22 mouse cellular contexts compared by ENCODE assay signal in the genomic region with DNA sequence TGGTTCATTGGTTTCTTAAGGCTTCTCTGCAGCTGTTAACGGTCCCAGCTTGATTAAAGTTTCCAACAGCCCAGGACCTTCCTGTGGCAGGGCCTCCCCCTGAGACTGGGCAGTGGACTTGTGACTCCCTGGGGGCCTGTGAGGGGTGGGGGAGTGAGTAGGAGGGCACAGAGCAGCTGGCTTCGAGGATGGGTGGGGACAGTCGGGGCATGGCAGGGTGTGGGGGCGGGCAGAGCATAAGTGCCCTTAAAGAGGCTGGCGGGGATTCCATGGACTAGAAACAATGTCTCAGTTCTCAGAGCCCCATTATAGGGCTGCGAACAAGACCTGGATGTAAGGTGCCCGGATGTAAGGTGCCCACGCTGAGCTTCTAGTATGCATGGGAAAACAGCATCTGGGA. TPM values are rescaled to one million over a fixed set of nuclear protein-coding genes. Genes with fewer than 3 reads are reported as not detected.
A peak's percentile ranks its signal among the peaks of the same experiment; 100 is the strongest.
DNase-seq lines count a peak whose midpoint lies in the region; ATAC-seq and TF ChIP-seq lines count a peak whose summit lies in the region.
"Had no signal": no experiment of that assay in that cellular context is flagged by ENCODE, and none has a peak within 500 bp of the region (broad histone marks: within the 10 kb centered on the region; RNA-seq: fewer than 3 reads in every experiment).

No protein-coding gene starts in this region.

- H3K4me3 ChIP-seq in liver, postnatal 0 days (ENCODE audit: low read depth, low read length), result no peak overlapping the region
- no peak overlapping the region for H3K4me3 ChIP-seq in liver, embryonic 12.5 days
- H3K4me3 ChIP-seq: forebrain, embryonic 13.5 days; gastrocnemius, adult 2 months; heart, embryonic 12.5 days; hindbrain, embryonic 12.5 days had no signal

- H3K9me3 ChIP-seq in liver, postnatal 0 days (ENCODE audit: low read length), result no peaks in the 10 kb centered on the region
- no peaks in the 10 kb centered on the region for H3K9me3 ChIP-seq in liver, embryonic 12.5 days (replicated peaks)
- H3K9me3 ChIP-seq: forebrain, embryonic 13.5 days; G1E; heart, embryonic 12.5 days; hindbrain, embryonic 12.5 days had no signal

- H3K27ac ChIP-seq in liver, postnatal 0 days (ENCODE audit: low read depth), result peak overlapping the region; percentile 51
- H3K27ac ChIP-seq in liver, embryonic 12.5 days, result no peak overlapping the region
- H3K27ac ChIP-seq: forebrain, embryonic 13.5 days; gastrocnemius, adult 2 months; hindbrain, embryonic 12.5 days had no signal

- H3K36me3 ChIP-seq in liver, postnatal 0 days (replicated peaks; ENCODE audit: insufficient read depth, low read length), result no peaks in the 10 kb centered on the region; the same call in 1 of the 2 replicates
- no peaks in the 10 kb centered on the region for H3K36me3 ChIP-seq in liver, embryonic 12.5 days
- H3K36me3 ChIP-seq: G1E; heart, embryonic 12.5 days; hindbrain, embryonic 12.5 days had no signal

- DNase-seq in liver, postnatal 0 days, result peak; percentile 51
- DNase-seq in B cell, adult 2 months, result peak; percentile 58 to 67
- no peak for DNase-seq in layer of hippocampus, postnatal 25 days (ENCODE audit: extremely low spot score in 1 of 2, low spot score in 1 of 2)
- no peak for DNase-seq in gastrocnemius, adult 18-20 months (ENCODE audit: low spot score)
- DNase-seq: adrenal gland, postnatal 25 days; gastrocnemius, adult 2 months; kidney, adult 11 months; layer of hippocampus, adult 9-11 months; lung, postnatal 10 days had no signal

- no peak for TF ChIP-seq EP300 in liver, postnatal 0 days (IDR thresholded peaks at IDR 0.05; ENCODE audit: low read depth)

- no peak overlapping the region for H3K4me2 ChIP-seq in liver, postnatal 0 days (ENCODE audit: low read depth, low read length)
- H3K4me2 ChIP-seq in liver, embryonic 12.5 days, result no peak overlapping the region
- H3K4me2 ChIP-seq: forebrain, embryonic 13.5 days; heart, embryonic 12.5 days; hindbrain, embryonic 12.5 days had no signal

- TF ChIP-seq CTCF in liver, postnatal 0 days (IDR thresholded peaks at IDR 0.05; ENCODE audit: low read depth), result no peak

- peaks cover 27% of the 10 kb centered on the region for H3K27me3 ChIP-seq in liver, postnatal 0 days (ENCODE audit: insufficient read depth, low read length)
- H3K27me3 ChIP-seq in liver, embryonic 12.5 days (replicated peaks), result peaks cover 56% of the 10 kb centered on the region

- ATAC-seq in liver, postnatal 0 days, result peak; percentile 50; the same call in 1 of the 2 replicates
- no peak for ATAC-seq in liver, embryonic 12.5 days
- ATAC-seq in CD4-positive, CD25-positive, alpha-beta regulatory T cell, adult 4 months, result peak; percentile 9
- 0 out of 2 replicates have a peak, but pooled peaks have one; percentile 9 for ATAC-seq in neutrophil, adult 5-6 weeks (ENCODE audit: extremely low read depth, insufficient number of reproducible peaks, low FRiP score, poor library complexity, severe bottlenecking)
- ATAC-seq in erythroid progenitor cell, adult 5-6 weeks (replicated peaks; ENCODE audit: low FRiP score, poor library complexity, severe bottlenecking), result no peak
- ATAC-seq: forebrain, embryonic 13.5 days had no signal

- peaks cover 13% of the 10 kb centered on the region for H3K4me1 ChIP-seq in liver, postnatal 0 days (ENCODE audit: insufficient read depth)
- H3K4me1 ChIP-seq in liver, embryonic 12.5 days, result peaks cover 16% of the 10 kb centered on the region; the same call in 1 of the 2 replicates

- H3K9ac ChIP-seq in liver, postnatal 0 days (replicated peaks), result no peak overlapping the region
- no peak overlapping the region for H3K9ac ChIP-seq in liver, embryonic 12.5 days
- H3K9ac ChIP-seq: forebrain, embryonic 13.5 days; heart, embryonic 12.5 days; hindbrain, embryonic 12.5 days had no signal

- WGBS in liver, postnatal 0 days (ENCODE audit: insufficient replicate concordance), result 28% methylated on average over 8 of the region's 8 CpGs
- WGBS in liver, embryonic 12.5 days (ENCODE audit: insufficient replicate concordance), result 27% methylated on average over 8 of the region's 8 CpGs

RNA-seq across cellular contexts. Expression of gene Cd72, which starts 2.7 kb away (rescaled TPM):
- 9.9 and 10.4 TPM in 2 replicates for polyA plus RNA-seq in liver, postnatal 0 days (2015; fragmentation: Nextera tagmentation; extraction: Ambion mirVana)
- 1.1 TPM in 2 replicates for polyA plus RNA-seq in liver, embryonic 12.5 days (2016; fragmentation: Nextera tagmentation; extraction: Ambion mirVana)
- 100 to 1,000 TPM; 132 to 166 TPM for polyA plus RNA-seq in CD4-positive, CD25-positive, alpha-beta regulatory T cell, adult 4 months (2017; shearing (Covaris generic))
- 293 and 313 TPM in 2 replicates for total RNA-seq in neutrophil, adult 5-6 weeks (2017)
- under 1 TPM in 1 of 2 experiments, not detected in 1; 0.22 TPM for total RNA-seq in layer of hippocampus, postnatal 25 days (2021)
- total RNA-seq in gastrocnemius, adult 18-20 months (2021), result under 1 TPM in 1 of 2 experiments, not detected in 1; 0.21 TPM
- total RNA-seq in erythroid progenitor cell, adult 5-6 weeks (2015; ENCODE audit: low replicate concordance), result 17.2 and 22.3 TPM in 2 replicates
- 23.1 and 23.5 TPM in 2 replicates for total RNA-seq in erythroid progenitor cell, adult 5-6 weeks (2017; ENCODE audit: low replicate concordance)
- total RNA-seq: gastrocnemius, adult 2 months had no signal

RNA-seq across cellular contexts. Expression of gene Tesk1, which starts 15.4 kb away (rescaled TPM):
- polyA plus RNA-seq in liver, postnatal 0 days (2015; fragmentation: Nextera tagmentation; extraction: Ambion mirVana), result 1.2 TPM in 2 replicates
- 2.8 and 3.2 TPM in 2 replicates for polyA plus RNA-seq in liver, embryonic 12.5 days (2016; fragmentation: Nextera tagmentation; extraction: Ambion mirVana)
- 1 to 10 TPM in 1 of 2 experiments, under 1 TPM in 1; 0.37 to 1.7 TPM for polyA plus RNA-seq in CD4-positive, CD25-positive, alpha-beta regulatory T cell, adult 4 months (2017; shearing (Covaris generic))
- 32.1 and 33.5 TPM in 2 replicates for total RNA-seq in neutrophil, adult 5-6 weeks (2017)
- total RNA-seq in layer of hippocampus, postnatal 25 days (2021), result 10 to 100 TPM; 74.1 to 77.6 TPM
- 10 to 100 TPM; 56.2 to 60.8 TPM for total RNA-seq in gastrocnemius, adult 18-20 months (2021)
- 0.84 and 2.5 TPM in 2 replicates for total RNA-seq in erythroid progenitor cell, adult 5-6 weeks (2015; ENCODE audit: low replicate concordance)
- total RNA-seq in erythroid progenitor cell, adult 5-6 weeks (2017; ENCODE audit: low replicate concordance), result 0.23 and 0.77 TPM in 2 replicates

RNA-seq across cellular contexts. Expression of gene Sit1, which starts 26.4 kb away (rescaled TPM):
- polyA plus RNA-seq in liver, postnatal 0 days (2015; fragmentation: Nextera tagmentation; extraction: Ambion mirVana), result 0.53 and 0.94 TPM in 2 replicates
- not detected in 2 replicates for polyA plus RNA-seq in liver, embryonic 12.5 days (2016; fragmentation: Nextera tagmentation; extraction: Ambion mirVana)
- polyA plus RNA-seq in CD4-positive, CD25-positive, alpha-beta regulatory T cell, adult 4 months (2017; shearing (Covaris generic)), result 100 to 1,000 TPM; 144 to 199 TPM
- 5.9 and 7.4 TPM in 2 replicates for total RNA-seq in neutrophil, adult 5-6 weeks (2017)
- total RNA-seq in layer of hippocampus, postnatal 25 days (2021), result not detected
- total RNA-seq in gastrocnemius, adult 18-20 months (2021), result not detected
- not detected in 2 replicates for total RNA-seq in erythroid progenitor cell, adult 5-6 weeks (2015; ENCODE audit: low replicate concordance)
- total RNA-seq in erythroid progenitor cell, adult 5-6 weeks (2017; ENCODE audit: low replicate concordance), result 3.2 TPM in 1 of 2 replicates, not detected in the other
- total RNA-seq: common myeloid progenitor, adult 5-6 weeks; G1E; gastrocnemius, adult 2 months; left cerebral cortex, postnatal 25 days; liver, adult 2 months had no signal
- polyA plus RNA-seq: embryonic facial prominence, embryonic 14.5 days; forebrain, embryonic 13.5 days; G1E; heart, embryonic 12.5 days; hindbrain, embryonic 12.5 days had no signal

RNA-seq across cellular contexts. Expression of gene Fam166b, which starts 28.2 kb away (rescaled TPM):
- 0.14 TPM in 1 of 2 replicates, not detected in the other for polyA plus RNA-seq in liver, postnatal 0 days (2015; fragmentation: Nextera tagmentation; extraction: Ambion mirVana)
- not detected in 2 replicates for polyA plus RNA-seq in liver, embryonic 12.5 days (2016; fragmentation: Nextera tagmentation; extraction: Ambion mirVana)
- polyA plus RNA-seq in CD4-positive, CD25-positive, alpha-beta regulatory T cell, adult 4 months (2017; shearing (Covaris generic)), result not detected
- total RNA-seq in neutrophil, adult 5-6 weeks (2017), result not detected in 2 replicates
- total RNA-seq in layer of hippocampus, postnatal 25 days (2021), result 1 to 10 TPM in 1 of 2 experiments, under 1 TPM in 1; 0.59 to 3.1 TPM
- not detected for total RNA-seq in gastrocnemius, adult 18-20 months (2021)
- not detected in 2 replicates for total RNA-seq in erythroid progenitor cell, adult 5-6 weeks (2015; ENCODE audit: low replicate concordance)
- total RNA-seq in erythroid progenitor cell, adult 5-6 weeks (2017; ENCODE audit: low replicate concordance), result not detected in 2 replicates
- total RNA-seq: adrenal gland, postnatal 25 days; common myeloid progenitor, adult 5-6 weeks; gastrocnemius, adult 2 months; liver, adult 2 months; megakaryocyte-erythroid progenitor cell, adult 5-6 weeks had no signal
- polyA plus RNA-seq: G1E; heart, embryonic 12.5 days; liver, adult 2 months had no signal

RNA-seq across cellular contexts. Expression of gene Ccdc107, which starts 35.6 kb away (rescaled TPM):
- polyA plus RNA-seq in liver, postnatal 0 days (2015; fragmentation: Nextera tagmentation; extraction: Ambion mirVana), result 41.1 and 46.0 TPM in 2 replicates
- 38.3 and 40.0 TPM in 2 replicates for polyA plus RNA-seq in liver, embryonic 12.5 days (2016; fragmentation: Nextera tagmentation; extraction: Ambion mirVana)
- 10 to 100 TPM; 64.0 to 76.0 TPM for polyA plus RNA-seq in CD4-positive, CD25-positive, alpha-beta regulatory T cell, adult 4 months (2017; shearing (Covaris generic))
- total RNA-seq in neutrophil, adult 5-6 weeks (2017), result 26.3 and 26.9 TPM in 2 replicates
- total RNA-seq in layer of hippocampus, postnatal 25 days (2021), result 10 to 100 TPM; 23.5 to 28.1 TPM
- 10 to 100 TPM; 21.9 to 26.8 TPM for total RNA-seq in gastrocnemius, adult 18-20 months (2021)
- total RNA-seq in erythroid progenitor cell, adult 5-6 weeks (2015; ENCODE audit: low replicate concordance), result 26.0 and 46.9 TPM in 2 replicates
- total RNA-seq in erythroid progenitor cell, adult 5-6 weeks (2017; ENCODE audit: low replicate concordance), result 38.5 and 41.1 TPM in 2 replicates

Comparison
In these comparisons a context has a peak if more than half of its experiments do, and no peak if none do; other contexts are left out.
1. ATAC-seq: peak in liver, postnatal 0 days (single experiment), CD4-positive, CD25-positive, alpha-beta regulatory T cell, adult 4 months (single experiment) and neutrophil, adult 5-6 weeks (single experiment); none in liver, embryonic 12.5 days (single experiment) and erythroid progenitor cell, adult 5-6 weeks (single experiment).
2. DNase-seq: peak in liver, postnatal 0 days (single experiment) and B cell, adult 2 months (2 of 2); none in layer of hippocampus, postnatal 25 days (0 of 2) and gastrocnemius, adult 18-20 months (single experiment).
3. RNA of gene Cd72, which starts 2.7 kb away (total RNA-seq): 293 to 313 TPM in neutrophil, adult 5-6 weeks and 17.2 to 23.5 TPM in erythroid progenitor cell, adult 5-6 weeks; 0.22 TPM in layer of hippocampus, postnatal 25 days and 0.21 TPM in gastrocnemius, adult 18-20 months; every median in the first group is over 10 times any median in the second.